Mouse (Mus musculus) forebrain, embryonic 13.5 days (tissue): ENCODE measurements around the gene Cdh4. TPM values are rescaled to one million over a fixed set of nuclear protein-coding genes. Genes with fewer than 3 reads are reported as not detected.

Experiments used
- ATAC-seq: fragments of 200-750 bp; cut with Nextera tagmentation; 2 replicates; pipeline ENCODE4 v1.8.0; 2017
- H3K27ac ChIP-seq: fragments of 300-500 bp; sonication (generic); 2 replicates; pipeline ENCODE4 v1.5.1; 2015; ENCODE audit warnings: inconsistent platforms, mild to moderate bottlenecking, moderate library complexity
- H3K27me3 ChIP-seq: fragments of 300-500 bp; sonication (generic); 2 replicates; pipeline ENCODE4 v1.6.1; 2015; ENCODE audit warnings: mild to moderate bottlenecking, inconsistent platforms
- H3K36me3 ChIP-seq: fragments of 300-500 bp; sonication (generic); 2 replicates; pipeline ENCODE4 v1.6.1; 2015; ENCODE audit warnings: mild to moderate bottlenecking, inconsistent platforms; ENCODE audit not compliant: poor library complexity, severe bottlenecking
- H3K4me1 ChIP-seq: fragments of 300-500 bp; sonication (generic); 2 replicates; pipeline ENCODE4 v1.6.1; 2015; ENCODE audit warnings: inconsistent platforms
- H3K4me2 ChIP-seq: fragments of 300-500 bp; sonication (generic); 2 replicates; pipeline ENCODE4 v1.6.1; 2015; ENCODE audit warnings: inconsistent platforms, mild to moderate bottlenecking, moderate library complexity
- H3K4me3 ChIP-seq: fragments of 300-500 bp; sonication (generic); 2 replicates; pipeline ENCODE4 v1.5.1; 2015; ENCODE audit warnings: mild to moderate bottlenecking, inconsistent platforms
- H3K9ac ChIP-seq: fragments of 300-500 bp; sonication (generic); 2 replicates; pipeline ENCODE4 v1.6.1; 2015; ENCODE audit warnings: mild to moderate bottlenecking, inconsistent platforms
- H3K9me3 ChIP-seq: fragments of 300-500 bp; sonication (generic); replicated peaks from 2 replicates; pipeline ENCODE4 v1.6.1; 2016; ENCODE audit warnings: inconsistent platforms
- WGBS: fragments of 180-500 bp; shearing (Covaris S2); methylation state at CpG from one replicate; pipeline ENCODE4 v1.1.7; 2015; 5-methylcytosine and 5-hydroxymethylcytosine counted together
- polyA plus RNA-seq: library from polyadenylated mRNA; unstranded; fragments of >200 nt; fragmentation: Nextera tagmentation; extraction: Ambion mirVana; gene quantifications from 2 replicates; pipeline ENCODE4 v1.2.1, GENCODE M21; 2015

Gene Cdh4
- polyA plus RNA-seq, 1 experiment from 2014 or later = 30.3 TPM

- WGBS = 24% methylated on average over 5 of the region's 5 CpGs
- H3K9ac ChIP-seq = no peak overlapping the region
- peak overlapping the region; percentile 55 for H3K27ac ChIP-seq
- no peaks in the 10 kb centered on the region for H3K9me3 ChIP-seq
- peaks cover 49% of the 10 kb centered on the region for H3K4me1 ChIP-seq
- peak; percentile 48 for ATAC-seq
- no peaks in the 10 kb centered on the region for H3K36me3 ChIP-seq
- H3K27me3 ChIP-seq = no peaks in the 10 kb centered on the region
- H3K4me2 ChIP-seq = peak overlapping the region; percentile 39
- no peak overlapping the region for H3K4me3 ChIP-seq
Measured at GRCm38 (mm10) chr2:179787797-179788196, 345.6 kb downstream of the Cdh4 start.

- Histone ChIP-seq H3K36me3 (no peaks in the 10 kb centered on the region), H3K4me1 (peaks cover 75% of the 10 kb centered on the region), H3K27ac (peak overlapping the region; percentile 37; the same call in 1 of the 2 replicates), H3K4me3 (no peak overlapping the region), H3K9me3 (no peaks in the 10 kb centered on the region), H3K4me2 (no peak overlapping the region), H3K27me3 (no peaks in the 10 kb centered on the region), H3K9ac (no peak overlapping the region)
- WGBS = 39% methylated on average over 3 of the region's 3 CpGs
- no peak for ATAC-seq
Measured at GRCm38 (mm10) chr2:179790684-179791083, 348.5 kb downstream of the Cdh4 start.

- Histone ChIP-seq H3K36me3 (peaks cover 1% of the 10 kb centered on the region; the same call in 1 of the 2 replicates), H3K4me1 (peaks cover 66% of the 10 kb centered on the region), H3K9ac (no peak overlapping the region), H3K27me3 (no peaks in the 10 kb centered on the region), H3K4me3 (no peak overlapping the region), H3K27ac (peak overlapping the region; percentile 35), H3K9me3 (no peaks in the 10 kb centered on the region), H3K4me2 (no peak overlapping the region)
- WGBS = 29% methylated on average over 12 of the region's 13 CpGs
- ATAC-seq = no peak
Measured at GRCm38 (mm10) chr2:179792426-179793133, 350.3 kb downstream of the Cdh4 start.

- H3K36me3 ChIP-seq = peaks cover 4% of the 10 kb centered on the region; the same call in 1 of the 2 replicates
- H3K4me3 ChIP-seq = no peak overlapping the region
- no peak overlapping the region for H3K9ac ChIP-seq
- ATAC-seq = no peak
- H3K27me3 ChIP-seq = no peaks in the 10 kb centered on the region
- H3K27ac ChIP-seq = no peak overlapping the region
- 53% methylated on average over 1 of the region's 1 CpGs for WGBS
- H3K9me3 ChIP-seq = no peaks in the 10 kb centered on the region
- H3K4me1 ChIP-seq = peaks cover 65% of the 10 kb centered on the region
- no peak overlapping the region for H3K4me2 ChIP-seq
Measured at GRCm38 (mm10) chr2:179794354-179794753, 352.1 kb downstream of the Cdh4 start.

GRCm38 (mm10) chr2:179795452-179795851 is 353.2 kb downstream of the Cdh4 start:
- H3K36me3 ChIP-seq = peaks cover 4% of the 10 kb centered on the region; the same call in 1 of the 2 replicates
- WGBS = 50% methylated on average over 12 of the region's 12 CpGs
- peak; percentile 19; the same call in 1 of the 2 replicates for ATAC-seq
- peaks cover 70% of the 10 kb centered on the region for H3K4me1 ChIP-seq
- no peaks in the 10 kb centered on the region for H3K9me3 ChIP-seq
- no peak overlapping the region for H3K4me3 ChIP-seq
- no peaks in the 10 kb centered on the region for H3K27me3 ChIP-seq
- no peak overlapping the region for H3K9ac ChIP-seq
- H3K27ac ChIP-seq = peak overlapping the region; percentile 61
- no peak overlapping the region for H3K4me2 ChIP-seq

GRCm38 (mm10) chr2:179799906-179800532 is 357.8 kb downstream of the Cdh4 start:
- Histone ChIP-seq H3K36me3 (peaks cover 4% of the 10 kb centered on the region; the same call in 1 of the 2 replicates), H3K4me1 (peaks cover 41% of the 10 kb centered on the region), H3K27ac (peak overlapping the region; percentile 55), H3K9me3 (no peaks in the 10 kb centered on the region), H3K4me3 (no peak overlapping the region), H3K4me2 (peak overlapping the region; percentile 15), H3K27me3 (no peaks in the 10 kb centered on the region), H3K9ac (no peak overlapping the region)
- ATAC-seq = peak; percentile 68
- 56% methylated on average over 19 of the region's 19 CpGs for WGBS

DNA sequence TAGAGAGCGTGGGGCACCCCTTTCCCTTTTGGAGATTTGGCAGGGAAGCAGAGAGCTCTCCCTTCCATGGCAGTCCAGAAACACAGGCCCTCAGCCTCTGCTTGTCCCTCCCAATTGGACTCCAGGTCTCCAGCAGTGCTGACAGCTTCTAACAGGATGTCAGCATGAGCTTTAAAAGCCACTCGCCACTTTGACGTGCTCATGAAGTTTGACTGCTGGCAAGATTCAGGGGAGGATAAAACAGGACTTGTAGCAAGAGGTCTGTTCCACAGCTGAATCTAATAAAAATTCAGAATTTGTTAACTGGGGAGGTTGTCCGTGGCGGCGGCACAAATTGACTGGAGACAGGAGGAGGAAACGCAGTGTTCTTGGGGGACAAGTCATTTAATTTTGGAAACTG is 358.8 kb downstream of the Cdh4 start:
- Histone ChIP-seq H3K9me3 (no peaks in the 10 kb centered on the region), H3K9ac (no peak overlapping the region), H3K27ac (no peak overlapping the region), H3K4me1 (peaks cover 33% of the 10 kb centered on the region), H3K36me3 (peaks cover 4% of the 10 kb centered on the region; the same call in 1 of the 2 replicates), H3K4me3 (no peak overlapping the region), H3K27me3 (no peaks in the 10 kb centered on the region), H3K4me2 (no peak overlapping the region)
- ATAC-seq = no peak
- WGBS = 89% methylated on average over 7 of the region's 7 CpGs

DNA sequence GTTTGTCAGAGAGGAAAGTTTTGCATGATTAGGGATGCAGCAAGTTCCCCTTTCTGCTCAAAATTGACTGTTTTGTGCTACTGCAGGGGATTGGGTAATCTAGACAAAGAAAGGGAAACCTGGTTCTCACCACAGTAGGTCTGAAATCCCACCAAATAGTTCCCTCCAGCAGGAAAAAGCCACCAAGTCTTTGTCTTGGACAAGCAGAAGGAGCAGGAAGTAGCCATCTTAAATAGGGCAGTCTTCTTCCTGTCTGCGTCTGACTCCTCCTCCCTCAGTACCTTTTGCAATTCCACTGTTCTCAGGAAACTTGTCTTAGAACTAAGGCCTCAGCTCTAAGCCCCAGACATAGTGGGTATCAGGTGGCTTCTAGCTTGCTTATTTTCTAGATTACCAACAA is 360.2 kb downstream of the Cdh4 start:
- H3K4me1 ChIP-seq = peaks cover 33% of the 10 kb centered on the region
- H3K4me3 ChIP-seq = no peak overlapping the region
- peaks cover 7% of the 10 kb centered on the region; the same call in 1 of the 2 replicates for H3K36me3 ChIP-seq
- 81% methylated on average over 1 of the region's 1 CpGs for WGBS
- no peak overlapping the region for H3K27ac ChIP-seq
- no peaks in the 10 kb centered on the region for H3K9me3 ChIP-seq
- no peak overlapping the region for H3K9ac ChIP-seq
- no peak overlapping the region for H3K4me2 ChIP-seq
- ATAC-seq = no peak
- H3K27me3 ChIP-seq = no peaks in the 10 kb centered on the region

- H3K27me3 ChIP-seq = no peaks in the 10 kb centered on the region
- 81% methylated on average over 5 of the region's 5 CpGs for WGBS
- no peaks in the 10 kb centered on the region for H3K9me3 ChIP-seq
- H3K27ac ChIP-seq = no peak overlapping the region
- H3K9ac ChIP-seq = no peak overlapping the region
- no peak overlapping the region for H3K4me2 ChIP-seq
- ATAC-seq = no peak
- H3K4me1 ChIP-seq = 0 out of 2 replicates have a peak, but pooled peaks cover 4% of the 10 kb centered on the region
- H3K4me3 ChIP-seq = no peak overlapping the region
- H3K36me3 ChIP-seq = peaks cover 3% of the 10 kb centered on the region; the same call in 1 of the 2 replicates
Measured at GRCm38 (mm10) chr2:179811086-179811485, 368.9 kb downstream of the Cdh4 start.

GRCm38 (mm10) chr2:179813035-179813827 is 371.0 kb downstream of the Cdh4 start:
- Histone ChIP-seq H3K4me1 (0 out of 2 replicates have a peak, but pooled peaks cover 4% of the 10 kb centered on the region), H3K4me3 (no peak overlapping the region), H3K4me2 (no peak overlapping the region), H3K9ac (no peak overlapping the region), H3K36me3 (no peaks in the 10 kb centered on the region), H3K27me3 (no peaks in the 10 kb centered on the region), H3K9me3 (no peaks in the 10 kb centered on the region), H3K27ac (no peak overlapping the region)
- no peak; the same call in 1 of the 2 replicates for ATAC-seq
- 64% methylated on average over 11 of the region's 11 CpGs for WGBS

DNA sequence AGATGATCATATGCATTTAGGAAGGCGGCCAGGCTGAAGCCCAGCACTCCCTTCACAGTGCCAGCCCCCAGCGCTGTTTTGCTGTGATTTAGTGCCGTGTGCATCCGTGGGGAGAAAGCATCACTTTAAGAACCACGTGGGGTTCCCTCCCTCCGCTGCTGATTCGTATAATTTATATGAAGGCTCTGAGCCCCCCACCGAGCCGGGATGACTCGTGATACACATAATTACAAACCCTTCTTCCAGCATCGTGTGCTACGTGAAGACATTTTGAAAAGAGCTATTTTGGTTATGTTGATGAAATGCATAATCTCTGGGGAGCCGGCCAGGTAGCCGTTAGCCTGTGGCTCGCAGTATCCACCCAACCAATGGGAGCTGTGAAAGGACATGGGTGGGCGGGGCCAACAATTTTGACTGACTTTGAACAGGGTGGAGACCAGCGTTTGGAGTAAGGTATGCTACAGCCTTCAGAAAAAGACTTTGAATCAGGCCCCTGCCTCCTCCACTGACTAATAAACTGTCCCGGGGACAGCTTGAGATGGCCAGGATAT is 382.6 kb downstream of the Cdh4 start:
- ATAC-seq = peak; percentile 79
- peaks cover 12% of the 10 kb centered on the region for H3K4me1 ChIP-seq
- peak overlapping the region; percentile 17; the same call in 1 of the 2 replicates for H3K4me2 ChIP-seq
- no peaks in the 10 kb centered on the region for H3K36me3 ChIP-seq
- no peaks in the 10 kb centered on the region for H3K9me3 ChIP-seq
- H3K4me3 ChIP-seq = no peak overlapping the region
- WGBS = 29% methylated on average over 18 of the region's 18 CpGs
- H3K27ac ChIP-seq = peak overlapping the region; percentile 27; the same call in 1 of the 2 replicates
- no peak overlapping the region for H3K9ac ChIP-seq
- no peaks in the 10 kb centered on the region; the same call in 1 of the 2 replicates for H3K27me3 ChIP-seq
